Mouse (Mus musculus): ENCODE results near the gene Dlx6. TPM values are rescaled to one million over a fixed set of nuclear protein-coding genes. Genes with fewer than 3 reads are reported as not detected.

Dlx6 gene
- polyA plus RNA-seq, 1 experiment, result 7.2 TPM

- Histone ChIP-seq H3K4me1 (ENCODE audit: control insufficient read depth, insufficient read depth, low read length) (no peaks in the 10 kb centered on the region), H3K4me3 (ENCODE audit: insufficient read depth, low read length) (no peak overlapping the region), H3K27ac (ENCODE audit: insufficient read depth, low read length) (no peak overlapping the region)
- no peak for TF ChIP-seq POLR2A (IDR thresholded peaks at IDR 0.05; ENCODE audit: extremely low read depth, insufficient read depth, low read length)
Observed at GRCm38 (mm10) chr6:6914304-6914703, 51.2 kb downstream of the Dlx6 start.

- Histone ChIP-seq H3K4me3 (ENCODE audit: insufficient read depth, low read length) (no peak overlapping the region), H3K4me1 (ENCODE audit: control insufficient read depth, insufficient read depth, low read length) (no peaks in the 10 kb centered on the region), H3K27ac (ENCODE audit: insufficient read depth, low read length) (no peak overlapping the region)
- TF ChIP-seq CTCF (IDR thresholded peaks at IDR 0.05; ENCODE audit: extremely low read depth, insufficient read depth, low read length) (peak; percentile 51; the same call in 1 of the 2 replicates), POLR2A (IDR thresholded peaks at IDR 0.05; ENCODE audit: extremely low read depth, insufficient read depth, low read length) (no peak)
Observed at GRCm38 (mm10) chr6:6914849-6915525, 51.9 kb downstream of the Dlx6 start.

- TF ChIP-seq CTCF (IDR thresholded peaks at IDR 0.05; ENCODE audit: extremely low read depth, insufficient read depth, low read length) (no peak), POLR2A (IDR thresholded peaks at IDR 0.05; ENCODE audit: extremely low read depth, insufficient read depth, low read length) (no peak)
- H3K27ac ChIP-seq (ENCODE audit: insufficient read depth, low read length), result no peak overlapping the region
Observed at GRCm38 (mm10) chr6:6915526-6915915, 52.4 kb downstream of the Dlx6 start.

GRCm38 (mm10) chr6:6917334-6917733, 54.2 kb downstream of the Dlx6 start:
- Histone ChIP-seq H3K4me3 (ENCODE audit: insufficient read depth, low read length) (no peak overlapping the region), H3K4me1 (ENCODE audit: control insufficient read depth, insufficient read depth, low read length) (no peaks in the 10 kb centered on the region), H3K27ac (ENCODE audit: insufficient read depth, low read length) (no peak overlapping the region)
- TF ChIP-seq POLR2A (IDR thresholded peaks at IDR 0.05; ENCODE audit: extremely low read depth, insufficient read depth, low read length), result no peak
- no peak for TF ChIP-seq CTCF (IDR thresholded peaks at IDR 0.05; ENCODE audit: extremely low read depth, insufficient read depth, low read length)

More at GRCm38 (mm10) chr6:6915526-6915915, 52.4 kb downstream of the Dlx6 start:
- Histone ChIP-seq H3K4me3 (ENCODE audit: insufficient read depth, low read length) (no peak overlapping the region), H3K4me1 (ENCODE audit: control insufficient read depth, insufficient read depth, low read length) (no peaks in the 10 kb centered on the region)

Other genes starting within 250 kb of the Dlx6 start
- gene Dlx5, start 18.8 kb downstream of the Dlx6 start, polyA plus RNA-seq (2012; rRNA removed), result 2.4 and 2.7 TPM in 2 replicates
- 3.4 and 3.9 TPM in 2 replicates for gene Sdhaf3, start 92.7 kb downstream of the Dlx6 start, polyA plus RNA-seq (2012; rRNA removed)